Mouse (Mus musculus): Measurements from ENCODE around the gene Gm10721.
"Not testable (repeated sequence)": the region's sequence is repeated elsewhere in the genome, so short reads cannot be mapped to it uniquely, and the experiment has no call there.

Gene Gm10721

GRCm38 (mm10) chr9:3012733-3013279 lies at the start of gene Gm10721:
Gm10721 (plus strand) TSS chr9:3013140.
- not testable (repeated sequence) for DNase-seq (ENCODE audit: extremely low spot score, low read depth, low spot score)

DNA sequence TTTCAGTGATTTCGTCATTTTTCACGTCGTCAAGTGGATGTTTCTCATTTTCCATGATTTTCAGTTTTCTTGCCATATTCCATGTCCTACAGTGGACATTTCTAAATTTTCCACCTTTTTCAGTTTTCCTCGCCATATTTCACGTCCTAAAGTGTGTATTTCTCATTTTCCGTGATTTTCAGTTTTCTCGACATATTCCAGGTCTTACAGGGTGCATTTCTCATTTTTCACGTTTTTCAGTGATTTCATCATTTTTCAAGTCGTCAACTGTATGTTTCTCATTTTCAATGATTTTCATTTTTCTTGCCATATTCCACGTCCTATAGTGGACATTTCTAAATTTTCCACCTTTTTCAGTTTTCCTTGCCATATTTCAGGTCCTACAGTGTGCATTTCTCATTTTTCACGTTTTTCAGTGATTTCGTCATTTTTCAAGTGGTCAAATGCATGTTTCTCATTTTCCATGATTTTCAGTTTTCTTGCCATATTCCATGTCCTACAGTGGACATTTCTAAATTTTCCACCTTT lies 12.4 kb upstream of the Gm10721 start, which contains the start of gene Gm10722:
Gene Gm10722 (plus strand): TSS at position 478 of the 528 bp plus-strand sequence.
- DNase-seq (ENCODE audit: extremely low spot score, low read depth, low spot score): peak; percentile 97

DNA sequence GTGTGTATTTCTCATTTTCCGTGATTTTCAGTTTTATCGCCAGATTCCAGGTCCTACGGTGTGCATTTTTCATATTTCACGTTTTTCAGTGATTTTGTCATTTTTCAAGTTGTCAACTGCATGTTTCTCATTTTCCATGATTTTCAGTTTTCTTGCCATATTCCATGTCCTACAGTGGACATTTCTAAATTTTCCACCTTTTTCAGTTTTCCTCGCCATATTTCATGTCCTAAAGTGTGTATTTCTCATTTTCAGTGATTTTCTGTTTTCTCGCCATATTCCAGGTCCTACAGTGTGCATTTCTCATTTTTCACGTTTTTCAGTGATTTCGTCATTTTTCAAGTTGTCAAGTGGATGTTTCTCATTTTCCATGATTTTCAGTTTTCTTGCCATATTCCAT lies 11.9 kb upstream of the Gm10721 start:
- DNase-seq (ENCODE audit: extremely low spot score, low read depth, low spot score): not testable (repeated sequence)

GRCm38 (mm10) chr9:3001948-3002659 lies 10.8 kb upstream of the Gm10721 start:
- DNase-seq (ENCODE audit: extremely low spot score, low read depth, low spot score): peak; percentile 46

DNA sequence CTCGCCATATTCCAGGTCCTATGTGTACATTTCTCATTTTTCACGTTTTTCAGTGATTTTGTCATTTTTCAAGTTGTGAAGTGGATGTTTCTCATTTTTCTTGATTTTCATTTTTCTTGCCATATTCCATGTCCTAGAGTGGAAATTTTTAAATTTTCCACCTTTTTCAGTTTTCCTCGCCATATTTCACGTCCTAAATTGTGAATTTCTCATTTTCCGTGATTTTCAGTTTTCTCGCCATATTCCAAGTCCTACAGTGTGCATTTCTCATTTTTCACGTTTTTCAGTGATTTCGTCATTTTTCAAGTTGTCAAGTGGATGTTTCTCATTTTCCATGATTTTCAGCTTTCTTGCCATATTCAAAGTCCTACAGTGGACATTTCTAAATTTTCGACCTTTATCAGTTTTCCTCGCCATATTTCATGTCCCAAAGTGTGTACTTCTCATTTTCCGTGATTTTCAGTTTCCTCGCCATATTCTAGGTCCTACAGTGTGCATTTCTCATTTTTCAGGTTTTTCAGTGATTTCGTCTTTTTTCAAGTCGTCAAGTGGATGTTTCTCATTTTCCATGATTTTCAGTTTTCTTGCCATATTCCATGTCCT lies 10.0 kb upstream of the Gm10721 start, which contains the start of gene Gm11168:
Gene Gm11168 (plus strand): TSS at position 553 of the 603 bp plus-strand sequence.
- DNase-seq (ENCODE audit: extremely low spot score, low read depth, low spot score): not testable (repeated sequence)

DNA sequence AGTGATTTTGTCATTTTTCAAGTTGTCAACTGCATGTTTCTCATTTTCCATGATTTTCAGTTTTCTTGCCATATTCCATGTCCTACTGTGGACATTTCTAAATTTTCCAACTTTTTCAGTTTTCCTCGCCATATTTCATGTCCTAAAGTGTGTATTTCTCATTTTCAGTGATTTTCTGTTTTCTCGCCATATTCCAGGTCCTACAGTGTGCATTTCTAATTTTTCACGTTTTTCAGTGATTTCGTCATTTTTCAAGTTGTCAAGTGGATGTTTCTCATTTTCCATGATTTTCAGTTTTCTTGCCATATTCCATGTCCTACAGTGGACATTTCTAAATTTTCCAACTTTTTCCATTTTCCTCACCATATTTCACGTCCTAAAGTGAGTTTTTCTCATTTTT lies 6.8 kb upstream of the Gm10721 start:
- not testable (repeated sequence) for DNase-seq (ENCODE audit: extremely low spot score, low read depth, low spot score)

- DNase-seq (ENCODE audit: extremely low spot score, low read depth, low spot score): not testable (repeated sequence)
These were observed 6.3 kb upstream of the Gm10721 start for GRCm38 (mm10) chr9:3006636-3007035.

DNA sequence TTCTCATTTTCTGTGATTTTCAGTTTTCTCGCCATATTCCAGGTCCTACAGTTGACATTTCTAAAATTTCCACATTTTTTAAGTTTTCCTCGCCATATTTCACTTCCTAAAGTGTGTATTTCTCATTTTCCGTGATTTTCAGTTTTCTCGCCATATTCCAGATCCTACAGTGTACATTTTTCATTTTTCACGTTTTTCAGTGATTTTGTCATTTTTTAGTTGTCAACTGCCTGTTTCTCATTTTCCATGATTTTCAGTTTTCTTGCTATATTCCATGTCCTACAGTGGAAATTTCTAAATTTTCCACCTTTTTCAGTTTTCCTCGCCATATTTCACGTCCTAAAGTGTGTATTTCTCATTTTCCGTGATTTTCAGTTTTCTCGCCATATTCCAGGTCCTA lies 5.7 kb upstream of the Gm10721 start:
- DNase-seq (ENCODE audit: extremely low spot score, low read depth, low spot score): peak; percentile 73

DNA sequence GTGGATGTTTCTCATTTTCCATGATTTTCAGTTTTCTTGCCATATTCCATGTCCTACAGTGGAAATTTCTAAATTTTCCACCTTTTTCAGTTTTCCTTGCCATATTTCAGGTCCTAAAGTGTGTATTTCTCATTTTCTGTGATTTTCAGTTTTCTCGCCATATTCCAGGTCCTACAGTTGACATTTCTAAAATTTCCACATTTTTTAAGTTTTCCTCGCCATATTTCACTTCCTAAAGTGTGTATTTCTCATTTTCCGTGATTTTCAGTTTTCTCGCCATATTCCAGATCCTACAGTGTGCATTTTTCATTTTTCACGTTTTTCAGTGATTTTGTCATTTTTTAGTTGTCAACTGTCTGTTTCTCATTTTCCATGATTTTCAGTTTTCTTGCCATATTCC lies 3.6 kb upstream of the Gm10721 start:
- not testable (repeated sequence) for DNase-seq (ENCODE audit: extremely low spot score, low read depth, low spot score)

DNA sequence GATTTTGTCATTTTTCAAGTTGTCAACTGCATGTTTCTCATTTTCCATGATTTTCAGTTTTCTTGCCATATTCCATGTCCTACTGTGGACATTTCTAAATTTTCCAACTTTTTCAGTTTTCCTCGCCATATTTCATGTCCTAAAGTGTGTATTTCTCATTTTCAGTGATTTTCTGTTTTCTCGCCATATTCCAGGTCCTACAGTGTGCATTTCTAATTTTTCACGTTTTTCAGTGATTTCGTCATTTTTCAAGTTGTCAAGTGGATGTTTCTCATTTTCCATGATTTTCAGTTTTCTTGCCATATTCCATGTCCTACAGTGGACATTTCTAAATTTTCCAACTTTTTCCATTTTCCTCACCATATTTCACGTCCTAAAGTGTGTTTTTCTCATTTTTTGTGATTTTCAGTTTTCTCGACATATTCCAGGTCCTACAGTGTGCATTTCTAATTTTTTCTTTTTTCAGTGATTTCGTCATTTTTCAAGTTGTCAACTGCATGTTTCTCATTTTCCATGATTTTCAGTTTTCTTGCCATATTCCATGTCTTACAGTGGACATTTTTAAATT lies 802 bp upstream of the Gm10721 start:
- not testable (repeated sequence) for DNase-seq (ENCODE audit: extremely low spot score, low read depth, low spot score)

GRCm38 (mm10) chr9:3015354-3015753 lies 2.4 kb downstream of the Gm10721 start, which contains the start of gene Gm10720:
Gm10720 (plus strand) TSS chr9:3015654.
- DNase-seq (ENCODE audit: extremely low spot score, low read depth, low spot score): not testable (repeated sequence)

GRCm38 (mm10) chr9:3015896-3016295 lies 3.0 kb downstream of the Gm10721 start:
- not testable (repeated sequence) for DNase-seq (ENCODE audit: extremely low spot score, low read depth, low spot score)

DNA sequence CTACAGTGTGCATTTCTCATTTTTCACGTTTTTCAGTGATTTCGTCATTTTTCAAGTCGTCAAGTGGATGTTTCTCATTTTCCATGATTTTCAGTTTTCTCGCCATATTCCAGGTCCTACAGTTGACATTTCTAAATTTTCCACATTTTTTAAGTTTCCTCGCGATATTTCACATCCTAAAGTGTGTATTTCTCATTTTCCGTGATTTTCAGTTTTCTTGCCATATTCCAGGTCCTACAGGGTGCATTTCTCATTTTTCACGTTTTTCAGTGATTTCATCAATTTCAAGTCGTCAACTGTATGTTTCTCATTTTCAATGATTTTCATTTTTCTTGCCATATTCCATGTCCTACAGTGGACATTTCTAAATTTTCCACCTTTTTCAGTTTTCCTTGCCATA lies 4.2 kb downstream of the Gm10721 start, which contains the start of gene Gm10719:
Gene Gm10719 (plus strand): TSS at position 301 of the 400 bp plus-strand sequence.
- DNase-seq (ENCODE audit: extremely low spot score, low read depth, low spot score): not testable (repeated sequence)

- not testable (repeated sequence) for DNase-seq (ENCODE audit: extremely low spot score, low read depth, low spot score)
These were observed 6.0 kb downstream of the Gm10721 start for GRCm38 (mm10) chr9:3018944-3019343.

- DNase-seq (ENCODE audit: extremely low spot score, low read depth, low spot score): not testable (repeated sequence)
These were observed 7.1 kb downstream of the Gm10721 start for GRCm38 (mm10) chr9:3019835-3020727.

- peak; percentile 93 for DNase-seq (ENCODE audit: extremely low spot score, low read depth, low spot score)
These were observed 9.5 kb downstream of the Gm10721 start for GRCm38 (mm10) chr9:3022316-3023008.

- not testable (repeated sequence) for DNase-seq (ENCODE audit: extremely low spot score, low read depth, low spot score)
These were observed 10.5 kb downstream of the Gm10721 start, which contains the start of gene Gm10718 for GRCm38 (mm10) chr9:3023312-3023984. Gm10718 (plus strand) TSS chr9:3023547.

- not testable (repeated sequence) for DNase-seq (ENCODE audit: extremely low spot score, low read depth, low spot score)
These were observed 11.2 kb downstream of the Gm10721 start for GRCm38 (mm10) chr9:3023985-3024648.

Measured in hindlimb bud, embryonic 11.5 days (tissue).